Mouse (Mus musculus) layer of hippocampus, adult 8-10 months (tissue): ENCODE data around the gene Zmynd12. TPM values are rescaled to one million over a fixed set of nuclear protein-coding genes. Genes with fewer than 3 reads are reported as not detected.

Source experiments
- DNase-seq, 2 experiments: peaks; one replicate each; pipeline ENCODE4 v3.0.0; 2022; ENCODE audit warnings: low spot score in 2 of 2
- total RNA-seq, 4 experiments: library from RNA; stranded (reverse); gene quantifications; 2 replicates each; pipeline ENCODE4 v1.2.4; 2022

The Zmynd12 gene
- total RNA-seq, 4 experiments from 2014 or later = 0.48 to 0.94 (median 0.55) TPM; not detected in 1

DNA sequence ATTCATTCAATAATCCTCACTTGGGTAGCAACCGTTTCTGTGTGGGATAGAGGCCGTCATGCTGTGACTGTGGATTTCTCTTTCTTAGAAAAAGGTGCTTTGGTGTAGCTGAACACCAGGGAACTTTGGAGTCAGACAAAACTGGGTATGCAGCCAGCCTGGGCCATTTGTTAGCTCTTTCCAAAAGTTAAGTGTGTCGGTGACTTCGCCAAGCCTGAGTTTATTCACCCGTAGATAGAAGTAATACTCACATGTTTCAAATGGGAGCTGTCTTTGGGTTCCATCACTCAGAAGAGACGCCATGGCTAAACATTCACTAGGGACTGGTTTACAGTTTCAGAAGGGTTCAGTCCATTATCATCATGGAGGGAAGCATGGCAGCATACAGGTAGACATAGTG is 24.6 kb downstream of the Zmynd12 start:
- no peak for DNase-seq

- no peak for DNase-seq
Measured at GRCm38 (mm10) chr4:119447786-119448185, 25.2 kb downstream of the Zmynd12 start.

GRCm38 (mm10) chr4:119450436-119450835 is 27.8 kb downstream of the Zmynd12 start:
- no peak for DNase-seq

GRCm38 (mm10) chr4:119453128-119453527 is 30.5 kb downstream of the Zmynd12 start:
- no peak for DNase-seq

GRCm38 (mm10) chr4:119453533-119453932 is 30.9 kb downstream of the Zmynd12 start:
- DNase-seq = no peak

DNA sequence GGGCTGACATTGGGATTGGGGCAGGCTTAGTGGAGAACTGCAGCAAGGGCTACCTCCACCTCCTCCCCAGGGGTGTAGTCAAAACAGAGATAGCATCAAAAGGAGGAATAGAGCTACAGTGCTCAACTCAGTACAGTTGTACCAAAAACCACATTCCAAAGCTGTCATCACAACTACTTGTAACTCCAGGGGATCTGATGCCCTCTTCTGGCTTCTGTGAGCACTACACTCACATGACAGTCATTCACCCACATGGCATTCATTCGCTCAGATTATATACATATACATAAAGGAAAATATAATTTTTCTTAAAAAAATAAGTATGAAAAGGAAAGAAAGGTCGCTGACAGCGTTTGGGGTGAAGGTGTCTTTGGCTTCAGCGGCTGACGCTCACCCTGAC is 37.7 kb downstream of the Zmynd12 start:
- no peak for DNase-seq

GRCm38 (mm10) chr4:119460728-119461141 is 38.1 kb downstream of the Zmynd12 start:
- peak; percentile 90 to 91 for DNase-seq

- no peak for DNase-seq
Measured at GRCm38 (mm10) chr4:119462457-119462856, 39.8 kb downstream of the Zmynd12 start.

GRCm38 (mm10) chr4:119462858-119463755 is 40.5 kb downstream of the Zmynd12 start:
- no peak for DNase-seq

GRCm38 (mm10) chr4:119463756-119464419 is 41.3 kb downstream of the Zmynd12 start:
- DNase-seq = no peak

- no peak for DNase-seq
Measured at GRCm38 (mm10) chr4:119465841-119466240, 43.2 kb downstream of the Zmynd12 start.

DNA sequence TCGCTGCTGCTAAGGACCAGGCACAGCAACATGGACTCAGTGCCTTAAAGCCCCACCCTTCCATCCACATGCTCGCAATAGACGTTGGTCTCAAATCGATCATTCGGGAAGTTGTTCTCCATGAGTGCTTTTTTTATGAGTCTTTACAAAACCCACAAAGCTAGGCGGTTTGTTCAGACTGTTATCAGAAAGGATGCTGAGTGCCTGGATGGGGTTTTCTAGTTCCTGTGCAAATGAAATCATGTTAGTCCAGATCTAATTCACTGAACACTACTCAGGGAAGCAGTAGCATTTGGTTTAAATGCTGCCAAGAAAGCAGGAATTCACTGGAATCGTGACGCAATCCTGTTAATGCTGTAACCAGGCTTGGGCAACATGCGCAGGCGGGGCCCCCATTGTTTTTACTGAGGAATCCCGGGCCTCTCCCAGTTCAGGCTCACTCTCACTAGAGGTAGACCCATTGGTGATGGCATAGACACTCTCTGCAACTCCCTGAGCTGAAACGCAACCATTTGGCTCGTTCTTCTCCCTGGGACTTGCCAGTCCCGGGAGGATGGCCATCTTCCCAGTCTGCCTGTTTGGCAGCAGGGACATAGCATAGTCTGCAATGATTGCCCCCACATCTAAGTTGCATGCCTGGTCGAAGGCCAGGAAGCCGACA is 45.2 kb downstream of the Zmynd12 start:
- DNase-seq = peak; percentile 37 to 46

GRCm38 (mm10) chr4:119472545-119472944 is 49.9 kb downstream of the Zmynd12 start:
- no peak for DNase-seq

DNA sequence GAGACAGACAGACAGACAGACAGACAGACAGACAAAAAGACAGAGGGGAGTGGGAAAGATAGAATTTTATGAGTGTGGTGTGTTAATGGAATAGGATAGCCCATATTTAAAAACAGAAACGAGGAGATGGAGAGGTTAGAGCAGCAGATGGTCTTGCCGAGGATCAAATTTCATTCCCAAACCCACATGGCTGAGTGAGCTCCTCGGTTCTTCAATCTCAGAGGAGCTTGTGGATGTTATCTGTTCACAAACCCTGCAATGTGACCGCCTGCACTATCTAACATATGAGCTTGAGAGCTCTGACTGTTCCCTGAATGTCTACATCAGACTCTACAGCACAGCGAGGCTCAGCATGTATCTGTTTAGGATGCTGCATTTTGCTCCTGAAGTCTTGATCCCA is 50.5 kb downstream of the Zmynd12 start:
- DNase-seq = no peak

DNA sequence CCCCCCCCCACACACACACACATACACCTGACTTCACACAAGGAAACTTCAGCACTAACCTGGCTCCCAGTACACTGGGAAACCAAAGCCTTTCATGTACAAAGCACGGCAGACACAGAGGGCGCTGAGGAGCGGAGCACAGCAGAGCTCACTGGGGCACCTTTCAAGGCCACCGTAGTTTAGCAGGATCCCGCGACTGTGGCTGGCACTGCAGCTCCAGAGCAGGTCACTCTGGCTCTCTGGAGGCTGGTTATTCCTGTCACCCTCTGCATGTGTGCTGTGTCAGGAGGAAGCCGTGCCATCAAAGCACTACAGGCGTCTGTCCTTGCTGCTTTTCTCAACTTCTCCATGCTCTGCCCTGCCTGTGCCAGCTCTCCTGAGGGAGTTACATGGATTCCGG is 60.4 kb downstream of the Zmynd12 start:
- no peak for DNase-seq

GRCm38 (mm10) chr4:119484882-119485281 is 62.3 kb downstream of the Zmynd12 start:
- DNase-seq = no peak

DNA sequence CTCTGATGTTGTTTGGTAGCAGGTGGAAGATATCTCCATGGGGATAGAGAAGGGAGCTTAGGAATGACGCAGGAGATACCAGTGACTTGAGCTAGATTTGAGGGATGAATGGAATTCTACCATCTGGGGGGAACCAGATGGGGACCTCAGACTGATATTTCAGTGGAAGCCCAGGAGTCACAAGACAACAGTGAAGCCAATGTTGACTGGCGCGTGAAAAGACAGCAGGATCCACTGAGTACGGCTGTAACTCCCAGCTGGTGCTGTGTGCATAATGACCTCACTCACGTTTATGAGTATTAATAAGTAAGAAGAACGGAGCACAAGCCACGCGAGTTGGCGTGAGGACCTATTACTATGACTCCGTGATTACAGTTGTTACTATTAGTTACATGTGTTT is 67.1 kb downstream of the Zmynd12 start:
- DNase-seq = peak in 1 of 2 experiments; percentile 23

DNA sequence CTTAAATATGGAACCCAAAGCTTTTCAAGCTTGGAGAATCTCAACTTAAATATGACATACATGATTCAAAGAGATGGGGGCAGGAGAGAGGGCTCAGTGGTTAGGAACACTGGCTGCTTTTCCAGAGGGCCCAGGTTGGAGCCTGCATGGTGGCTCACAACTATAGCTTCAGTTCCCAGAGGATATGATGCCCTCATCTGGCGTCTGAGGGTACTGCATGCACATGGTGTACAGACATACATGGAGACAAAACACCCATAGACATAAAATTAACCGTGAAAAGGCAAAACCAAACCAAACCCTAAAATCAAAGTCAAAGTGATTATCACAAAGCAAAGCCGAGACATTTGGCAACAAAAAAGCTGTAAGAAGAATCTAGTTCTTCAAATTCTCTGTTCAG is 68.2 kb downstream of the Zmynd12 start:
- no peak for DNase-seq

DNA sequence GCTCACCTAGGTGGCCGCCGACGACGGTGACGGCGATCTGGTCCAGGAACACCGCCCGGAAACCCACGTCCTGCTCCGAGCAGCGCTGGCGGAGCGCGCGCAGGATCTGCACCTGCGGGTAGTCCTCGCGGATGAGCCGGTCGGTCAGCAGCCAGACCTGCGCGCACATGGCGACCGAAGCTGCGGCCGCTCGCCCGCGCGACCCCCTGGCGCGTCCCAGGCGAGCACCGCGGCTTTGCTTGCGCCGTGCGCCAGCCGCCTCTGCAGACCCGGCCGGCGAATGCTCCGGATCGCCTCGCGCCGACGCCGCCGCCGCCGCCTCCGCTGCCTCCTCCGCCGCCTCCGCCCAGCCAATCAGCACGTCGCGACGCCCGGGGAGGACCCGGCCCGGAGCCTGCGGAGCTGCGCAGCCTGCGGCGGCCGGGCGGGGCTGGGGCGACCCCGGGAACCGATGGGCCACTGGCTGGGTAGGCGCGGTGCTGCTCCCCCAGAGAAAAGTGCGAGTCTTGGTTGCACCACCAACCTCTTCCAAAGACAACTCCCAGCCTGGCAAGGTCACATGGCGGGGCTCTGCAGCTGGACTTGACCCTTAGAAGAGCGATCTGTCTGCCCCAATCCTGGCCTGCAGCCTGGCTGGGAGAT is 69.8 kb downstream of the Zmynd12 start, which contains the start of gene Rimkla:
Gene Rimkla (minus strand): TSS at position 338 of the 642 bp plus-strand sequence.
- DNase-seq = peak; percentile 25 to 62

DNA sequence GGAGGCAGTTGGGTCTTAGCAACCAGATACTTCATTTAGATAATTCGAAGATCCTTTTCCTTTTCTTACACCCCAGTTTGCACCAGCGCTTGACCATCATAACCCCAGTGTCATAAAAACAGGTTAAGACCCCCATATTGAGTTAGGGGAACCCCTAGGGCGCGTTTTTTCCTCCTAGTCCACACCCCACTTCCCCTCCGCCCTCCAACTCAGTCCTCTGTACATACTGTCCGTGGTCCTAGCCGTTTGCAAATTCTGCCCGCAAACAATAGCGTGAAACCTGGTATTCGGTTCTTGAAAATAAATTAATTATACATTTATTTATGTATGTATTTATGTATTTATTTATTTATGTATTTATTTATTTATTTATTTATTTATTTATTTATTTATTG is 70.3 kb downstream of the Zmynd12 start:
- DNase-seq = no peak

DNA sequence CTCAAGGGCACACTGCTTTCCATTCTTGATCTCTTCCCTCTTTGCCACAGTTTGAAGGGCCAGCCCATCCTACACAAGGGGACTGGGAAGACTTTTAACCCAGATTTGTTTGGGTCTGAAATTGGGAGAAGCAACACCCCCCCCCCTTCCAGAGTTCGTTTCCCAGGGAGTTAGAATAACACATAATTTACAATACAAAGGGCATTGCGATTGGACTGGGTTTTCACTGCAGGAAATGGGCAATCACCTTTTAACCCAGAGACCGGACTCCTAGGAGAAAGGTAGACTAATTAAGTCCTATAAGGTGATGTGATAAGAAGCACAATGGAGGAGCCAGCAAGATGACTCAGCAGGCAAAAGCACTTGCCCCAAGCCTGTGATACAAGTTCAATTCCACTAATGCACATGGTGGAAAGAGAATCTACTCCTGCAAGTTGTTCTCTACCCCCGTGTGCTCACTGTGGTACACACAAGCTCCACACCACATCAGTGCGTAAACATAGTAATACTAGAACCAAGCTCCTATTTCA is 75.8 kb downstream of the Zmynd12 start:
- no peak for DNase-seq
